Mouse (Mus musculus) adrenal gland, postnatal 25 days (tissue): ENCODE results near the gene Nxph3. TPM values are rescaled to one million over a fixed set of nuclear protein-coding genes. Genes with fewer than 3 reads are reported as not detected.
"Not testable (repeated sequence)": the region's sequence is repeated elsewhere in the genome, so short reads cannot be mapped to it uniquely, and the experiment has no call there.

Experiments
- DNase-seq: peaks from one replicate; pipeline ENCODE4 v3.0.0; 2021; ENCODE audit warnings: mixed read lengths
- total RNA-seq: library from RNA; stranded (reverse); gene quantifications from 2 replicates; pipeline ENCODE4 v1.2.3, GENCODE M21; 2021

Nxph3 gene
- total RNA-seq, 1 experiment from 2014 or later, result 2.0 TPM

GRCm38 (mm10) chr11:95517162-95517561 lies 2.8 kb upstream of the Nxph3 start:
- no peak for DNase-seq

GRCm38 (mm10) chr11:95516491-95516911 lies 2.1 kb upstream of the Nxph3 start:
- DNase-seq, result no peak

GRCm38 (mm10) chr11:95515376-95516323 lies 1.3 kb upstream of the Nxph3 start:
- DNase-seq, result no peak

DNA sequence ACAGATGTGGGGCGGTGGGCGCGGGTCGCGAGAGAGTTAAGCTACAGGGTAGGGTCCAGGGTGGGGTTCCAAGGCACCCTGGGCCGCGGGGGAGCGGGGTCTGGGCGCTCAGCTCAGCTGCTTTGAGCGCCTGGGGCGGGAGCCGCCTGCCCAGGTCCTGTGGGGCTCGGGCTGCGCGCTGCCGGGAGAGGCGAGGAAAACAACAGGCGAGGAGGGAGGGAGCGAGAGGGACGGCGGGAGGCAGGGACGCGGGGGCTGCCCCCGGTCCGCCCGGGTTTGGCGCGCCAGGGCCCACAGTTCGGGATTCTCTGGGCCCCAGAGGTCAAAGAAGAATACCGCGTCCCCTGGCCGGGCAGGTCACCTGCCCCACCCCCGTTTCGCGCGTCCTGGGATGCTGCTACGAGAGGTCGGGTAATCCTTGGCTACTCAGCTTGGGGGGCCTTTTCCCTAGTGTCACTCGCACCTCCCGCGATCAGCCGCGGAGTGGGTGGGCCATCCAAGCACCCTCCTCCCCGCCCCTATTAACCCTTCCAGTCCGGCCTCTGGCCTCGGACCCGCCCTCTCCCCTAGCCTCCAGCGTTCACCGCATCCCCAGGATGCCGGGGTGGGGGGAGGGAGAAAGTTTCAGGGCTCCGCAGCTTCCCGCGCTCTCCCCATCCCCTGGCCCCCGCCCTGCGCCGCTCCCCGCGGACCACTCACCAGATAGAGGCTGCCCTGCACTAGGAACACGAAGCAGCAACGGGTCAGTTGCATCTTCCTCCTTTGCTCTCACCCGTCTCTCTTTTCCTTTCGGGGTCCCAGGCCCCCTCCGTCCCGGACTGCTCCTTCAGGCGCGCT lies 691 bp downstream of the Nxph3 start:
- DNase-seq, result peak; percentile 28

DNA sequence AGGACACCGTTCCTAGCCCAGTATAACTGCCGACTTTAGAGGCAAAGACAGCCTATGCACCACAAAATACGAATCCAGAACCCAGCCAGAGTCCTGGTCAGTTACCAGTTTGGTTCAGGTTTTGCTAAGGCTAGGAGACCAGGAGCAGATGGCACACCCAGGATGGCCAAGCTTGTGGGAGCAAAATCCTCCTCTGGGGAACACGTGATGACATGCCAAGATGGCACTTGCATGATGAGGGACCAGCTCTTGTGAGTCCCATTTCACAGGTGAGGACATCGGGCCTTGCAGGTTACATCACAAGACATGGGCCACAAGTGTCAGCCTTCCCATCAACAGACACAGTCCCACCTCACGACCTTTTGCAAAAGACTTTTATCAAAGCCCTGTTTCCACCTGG lies 2.0 kb downstream of the Nxph3 start:
- DNase-seq, result no peak

DNA sequence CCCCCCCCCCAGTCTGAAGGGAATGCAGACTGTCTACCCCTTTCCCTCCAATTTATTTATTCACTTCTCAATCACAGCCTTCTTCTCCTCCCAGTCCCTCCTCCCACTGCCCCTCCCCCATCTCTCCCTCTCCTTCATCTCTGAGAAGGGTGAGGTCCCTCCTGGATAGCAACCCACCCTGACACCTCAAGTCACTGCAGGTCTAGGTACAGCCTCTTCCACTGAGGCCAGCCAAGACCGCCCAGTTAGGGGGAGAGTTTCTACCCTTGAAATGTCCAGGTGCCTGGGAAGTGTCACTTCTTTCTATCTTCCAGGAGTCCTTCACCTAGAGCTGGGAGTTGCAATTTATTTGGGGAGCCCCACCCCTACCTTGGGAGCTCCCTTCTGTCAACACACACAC lies 2.5 kb downstream of the Nxph3 start:
- DNase-seq, result no peak

- DNase-seq, result no peak
Measured at GRCm38 (mm10) chr11:95510631-95511030, 3.7 kb downstream of the Nxph3 start.

DNA sequence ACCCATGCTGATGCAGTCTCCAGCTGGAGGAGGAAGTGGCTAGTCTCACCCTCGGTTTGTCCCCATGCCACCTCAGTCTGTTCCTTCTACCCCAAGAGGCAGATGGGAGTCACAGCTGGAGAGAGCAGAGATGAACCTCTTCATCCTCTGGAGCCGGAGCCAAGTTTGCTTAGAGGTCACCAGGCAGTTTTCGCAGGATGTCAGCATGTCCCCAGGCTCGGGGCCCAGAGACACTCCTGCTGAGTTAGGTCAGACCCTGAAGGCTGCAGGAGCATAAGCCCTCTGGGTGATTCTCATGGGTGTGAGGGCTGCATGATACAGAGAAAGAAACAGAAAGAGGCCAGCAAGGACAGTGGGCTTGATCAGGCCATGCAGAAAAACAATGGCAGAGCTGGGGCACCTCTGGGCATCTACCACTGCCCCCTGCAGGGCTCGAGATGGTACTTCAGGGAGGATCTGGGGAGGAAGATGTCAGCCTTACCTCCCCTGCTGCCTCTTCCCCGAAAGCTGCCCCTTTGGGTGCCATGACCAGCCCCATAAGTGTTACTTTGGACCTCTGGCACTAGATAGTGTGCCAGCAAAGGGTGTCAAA lies 5.1 kb downstream of the Nxph3 start:
- DNase-seq, result peak; percentile 57

DNA sequence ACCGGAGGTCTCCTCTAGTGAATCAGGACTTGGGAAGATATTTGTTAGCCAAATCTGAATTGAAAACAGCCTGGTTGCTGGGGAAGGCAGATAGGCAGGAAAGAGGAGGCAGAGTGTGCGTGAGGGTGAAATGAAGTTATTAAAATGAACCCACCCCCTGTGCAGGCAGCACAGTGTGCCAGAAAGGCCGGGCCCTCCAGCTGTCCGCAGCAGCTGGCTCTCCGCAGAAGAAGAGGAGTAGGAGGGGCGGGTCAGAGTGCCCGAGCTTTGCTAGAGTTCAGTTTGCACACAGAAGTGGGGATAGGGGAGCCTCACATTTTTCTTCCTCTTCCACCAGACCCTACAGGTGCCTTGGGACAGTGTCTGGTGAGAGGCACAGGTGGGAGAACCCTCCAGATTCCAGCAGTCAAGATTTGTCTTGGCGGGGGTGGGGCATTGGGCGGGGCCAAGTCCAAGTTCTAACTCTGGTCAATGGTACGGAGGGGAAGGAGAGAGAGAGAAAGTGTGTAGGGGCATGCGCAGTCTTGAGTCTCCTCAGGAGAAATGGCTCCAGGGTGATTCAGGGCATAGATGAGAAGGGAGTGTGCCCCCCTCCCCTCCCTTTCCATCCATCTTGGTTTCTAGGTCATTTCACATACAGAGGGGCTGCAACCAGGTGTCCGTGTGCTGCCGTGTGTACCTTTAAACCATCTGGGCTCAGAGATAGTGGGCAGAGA lies 6.0 kb downstream of the Nxph3 start:
- no peak for DNase-seq

GRCm38 (mm10) chr11:95507785-95508184 lies 6.6 kb downstream of the Nxph3 start:
- no peak for DNase-seq

DNA sequence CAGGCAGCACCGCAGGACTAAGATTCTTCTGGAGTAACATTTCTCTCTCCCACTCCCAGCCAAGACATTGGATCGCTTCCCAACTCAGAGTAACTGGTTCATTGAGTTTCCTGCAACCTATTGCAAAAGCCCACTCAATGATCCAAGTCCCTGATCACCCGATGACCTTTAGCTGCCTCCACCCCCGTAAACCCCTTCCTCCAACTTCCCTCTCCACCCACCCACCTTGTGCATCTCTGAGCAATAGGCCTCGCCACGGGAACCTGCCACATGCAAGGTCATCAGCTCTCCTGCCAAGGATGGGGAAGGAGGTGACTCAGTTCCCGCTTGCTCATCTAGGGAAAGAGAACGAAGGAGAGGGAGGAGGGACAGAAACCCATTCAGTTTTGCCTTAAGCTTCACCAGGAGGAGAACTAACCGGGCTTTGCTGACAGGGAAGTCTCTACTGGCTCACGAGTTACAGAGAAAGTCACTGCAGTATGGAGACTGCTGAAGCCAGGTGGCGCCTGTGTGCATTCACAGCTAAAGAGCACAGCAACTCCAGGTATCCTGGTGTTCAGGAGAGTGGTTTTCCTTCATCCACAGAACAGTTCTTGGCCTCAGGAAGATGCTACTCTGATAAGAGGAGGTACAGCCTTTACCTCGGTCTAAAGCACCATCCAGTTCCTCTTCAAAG lies 7.2 kb downstream of the Nxph3 start:
- DNase-seq, result peak; percentile 63

- no peak for DNase-seq
Measured at GRCm38 (mm10) chr11:95504271-95504731, 10.1 kb downstream of the Nxph3 start.

- DNase-seq, result no peak
Measured at GRCm38 (mm10) chr11:95503581-95504180, 10.7 kb downstream of the Nxph3 start.

- DNase-seq, result not testable (repeated sequence)
Measured at GRCm38 (mm10) chr11:95501826-95502225, 12.5 kb downstream of the Nxph3 start.

DNA sequence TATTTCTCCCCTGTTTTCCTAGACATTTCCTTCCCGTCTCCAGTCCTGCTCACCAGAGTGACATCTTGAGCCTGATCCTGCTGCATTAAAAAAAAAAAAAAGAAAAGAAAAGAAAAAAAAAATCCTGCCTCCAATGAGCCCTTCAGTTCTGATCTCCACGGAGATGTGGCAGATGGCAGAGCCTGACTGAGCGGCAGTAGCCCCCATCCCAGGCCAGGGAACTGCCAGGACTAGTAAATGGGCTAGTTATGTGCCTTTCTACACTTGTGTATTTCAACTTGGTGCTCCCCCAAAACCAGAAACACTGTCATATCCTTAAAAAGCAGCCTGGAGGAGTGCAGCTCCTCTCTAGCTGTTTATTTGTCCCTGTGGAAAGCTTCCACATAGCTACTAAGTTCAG lies 13.5 kb downstream of the Nxph3 start:
- no peak for DNase-seq

DNA sequence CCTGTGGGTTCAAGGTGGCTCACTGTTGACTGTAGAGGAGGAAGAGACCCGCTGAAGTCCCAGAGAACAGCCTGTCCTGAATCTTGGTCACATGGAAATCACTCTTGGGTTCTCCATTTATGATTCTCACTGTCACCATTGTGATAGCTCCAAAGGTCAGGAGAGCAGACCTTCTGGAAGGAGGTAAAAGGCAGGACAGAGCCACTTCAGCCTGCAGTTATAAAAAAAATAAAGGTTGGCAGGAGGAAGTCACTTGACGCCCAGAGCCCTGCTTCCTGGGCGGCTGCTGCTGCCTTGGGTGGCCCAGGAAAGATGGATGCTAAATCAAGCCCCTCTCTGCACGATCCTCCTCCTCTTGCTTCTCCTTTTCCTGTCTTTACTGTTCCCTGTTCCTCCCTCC lies 14.0 kb downstream of the Nxph3 start:
- DNase-seq, result no peak

DNA sequence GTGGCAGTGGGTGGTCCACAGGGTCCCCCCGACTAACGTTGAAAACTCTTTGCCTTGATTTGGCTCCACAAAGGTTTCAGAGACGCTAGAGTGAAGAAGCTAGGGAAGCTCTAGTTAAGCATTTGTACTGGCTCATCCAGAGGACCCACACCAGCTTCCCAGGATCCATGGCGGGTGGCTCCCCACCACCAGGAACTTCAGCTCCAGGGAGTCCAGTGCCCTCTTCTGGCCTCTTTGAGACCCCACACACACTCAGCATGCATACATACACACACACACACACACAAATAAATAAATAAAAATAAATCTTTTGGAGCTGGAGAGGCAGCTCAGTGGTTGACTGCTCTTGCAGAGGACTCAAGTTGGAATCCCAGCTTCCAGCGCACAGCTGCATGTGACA lies 16.4 kb downstream of the Nxph3 start:
- no peak for DNase-seq

DNA sequence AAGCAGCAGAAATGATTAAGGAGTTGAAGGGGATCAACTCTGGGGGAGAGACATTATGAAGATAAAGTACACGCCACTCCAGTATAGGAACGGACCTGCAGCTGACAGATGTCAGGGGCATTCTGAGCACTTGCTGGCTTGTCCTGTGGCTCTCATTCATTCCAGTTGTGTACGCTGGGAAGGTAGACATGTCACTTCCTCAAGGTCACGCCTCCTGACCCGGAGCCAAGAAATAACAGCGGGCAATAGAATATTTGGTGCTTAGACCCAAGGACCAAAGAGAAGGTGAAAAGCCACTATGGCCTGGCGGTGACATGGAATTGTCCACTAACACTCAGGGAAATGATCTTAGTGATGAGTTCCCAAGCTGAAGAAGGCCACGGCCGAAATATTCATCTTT lies 18.5 kb downstream of the Nxph3 start:
- peak; percentile 51 for DNase-seq

DNA sequence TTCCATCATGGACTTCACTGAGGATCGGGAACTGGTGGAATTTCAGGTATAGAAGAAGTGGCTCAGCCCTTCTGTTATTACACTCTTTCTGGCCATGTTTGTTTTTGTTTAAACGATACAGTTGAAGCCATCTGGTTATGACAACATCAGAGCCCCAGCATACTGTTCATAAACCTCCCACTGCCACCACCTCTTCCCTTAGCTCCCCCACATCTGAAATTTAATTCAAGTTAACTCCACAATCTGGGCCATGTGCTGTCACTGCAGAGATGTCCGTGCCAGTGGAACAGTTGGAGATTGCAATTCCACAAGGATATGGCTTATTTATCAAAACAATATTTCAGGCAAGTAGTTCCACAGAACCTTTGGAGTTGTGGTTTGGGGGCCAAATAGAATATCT lies 20.0 kb downstream of the Nxph3 start:
- no peak for DNase-seq

DNA sequence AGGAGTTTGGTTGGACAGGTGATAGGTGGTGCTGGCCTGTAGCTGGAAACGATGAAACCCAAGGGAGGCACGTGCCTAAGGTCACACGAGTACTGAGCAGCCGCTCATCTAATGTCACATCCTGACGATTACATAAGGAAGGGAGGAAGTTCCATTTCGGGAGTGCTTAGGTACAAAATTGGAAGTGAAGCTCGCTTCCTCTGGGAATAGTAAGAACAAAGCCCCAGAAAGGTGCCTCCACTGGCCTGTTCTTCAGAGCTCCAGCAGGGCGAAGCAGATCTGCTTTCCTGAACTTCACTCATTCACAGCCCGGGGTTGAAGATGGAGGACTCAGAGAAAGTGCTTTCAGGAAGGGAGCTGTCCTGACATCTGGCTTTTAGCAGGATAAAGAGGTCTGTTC lies 20.4 kb downstream of the Nxph3 start:
- DNase-seq, result no peak

DNA sequence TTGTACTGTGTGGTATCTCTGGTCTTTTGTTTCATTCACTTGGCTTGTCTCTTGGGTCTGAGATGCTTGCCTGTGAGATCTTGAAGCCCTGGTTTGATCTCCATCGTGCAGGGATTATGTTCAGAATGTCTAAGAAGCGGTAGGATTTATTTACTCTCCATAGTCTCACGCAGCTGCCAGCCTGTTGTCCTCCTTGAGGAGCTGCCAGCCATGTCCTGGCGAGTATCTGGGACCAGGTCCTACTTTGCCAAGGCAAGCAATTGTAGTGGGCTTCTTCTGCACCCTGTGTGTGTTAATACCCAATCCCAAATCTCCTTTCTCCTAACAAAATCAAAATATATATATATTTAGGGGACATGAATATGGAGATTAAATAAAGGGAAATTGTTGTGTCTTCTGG lies 21.4 kb downstream of the Nxph3 start:
- no peak for DNase-seq
